45 mouse cellular contexts compared by ENCODE assay signal in the genomic region with DNA sequence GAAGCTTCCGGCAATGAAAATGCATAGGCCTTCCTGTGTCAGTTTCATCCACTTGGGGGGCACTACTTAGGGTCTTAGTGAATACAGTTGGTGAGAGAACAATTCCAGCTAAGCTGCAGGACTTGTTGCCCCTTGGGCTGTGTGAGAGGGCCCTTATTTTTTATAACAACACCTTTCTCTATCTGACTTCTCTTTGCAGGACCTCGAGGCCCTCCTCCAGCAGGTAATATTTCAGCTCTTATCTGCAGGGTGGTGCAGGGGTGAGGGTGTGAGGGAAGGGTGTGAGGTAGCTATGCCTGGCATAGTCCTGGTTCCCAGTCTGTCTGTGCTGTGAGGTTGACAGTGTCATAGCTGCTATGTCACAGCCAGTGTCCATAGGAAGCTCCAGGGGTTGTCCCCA. TPM values are rescaled to one million over a fixed set of nuclear protein-coding genes. Genes with fewer than 3 reads are reported as not detected.
"Had no signal": no experiment of that assay in that cellular context is flagged by ENCODE, and none has a peak within 500 bp of the region (broad histone marks: within the 10 kb centered on the region; RNA-seq: fewer than 3 reads in every experiment).

No protein-coding gene starts in this region.

- H3K36me3 ChIP-seq: heart, embryonic 10.5 days; heart, embryonic 12.5 days; heart, embryonic 13.5 days; heart, embryonic 15.5 days; hindbrain, embryonic 10.5 days; hindbrain, embryonic 12.5 days; hindbrain, embryonic 13.5 days; hindbrain, embryonic 15.5 days; intestine, embryonic 15.5 days; kidney, embryonic 15.5 days had no signal

- H3K4me3 ChIP-seq: heart, embryonic 10.5 days; heart, embryonic 12.5 days; heart, embryonic 13.5 days; heart, embryonic 15.5 days; hindbrain, embryonic 10.5 days; hindbrain, embryonic 12.5 days; hindbrain, embryonic 13.5 days; hindbrain, embryonic 15.5 days; intestine, embryonic 15.5 days; kidney, embryonic 15.5 days; layer of hippocampus, adult 2 months had no signal

- H3K27ac ChIP-seq: heart, embryonic 10.5 days; heart, embryonic 13.5 days; heart, embryonic 15.5 days; hindbrain, embryonic 10.5 days; hindbrain, embryonic 12.5 days; hindbrain, embryonic 13.5 days; hindbrain, embryonic 14.5 days; hindbrain, embryonic 15.5 days; hindbrain, postnatal 0 days; intestine, embryonic 15.5 days; kidney, embryonic 15.5 days; kidney, postnatal 0 days; layer of hippocampus, adult 2 months had no signal

- DNase-seq: heart, postnatal 14 days; heart, postnatal 36 days; heart, postnatal 4 days; kidney, adult 11 months; kidney, adult 18-20 months; kidney, adult 2 months; kidney, adult 8-10 months; kidney, adult 9 months; kidney, postnatal 10 days; kidney, postnatal 14 days; kidney, postnatal 25 days; kidney, postnatal 36 days; kidney, postnatal 4 days; layer of hippocampus, adult 9-11 months; layer of hippocampus, postnatal 36 days had no signal

RNA-seq across cellular contexts. Expression of a gene that starts 19.4 kb away (rescaled TPM):
- polyA plus RNA-seq: heart, embryonic 11.5 days; hindbrain, embryonic 10.5 days; hindbrain, embryonic 11.5 days had no signal

RNA-seq across cellular contexts. Expression of a gene that starts 29.6 kb away (rescaled TPM):
- polyA plus RNA-seq: heart, embryonic 10.5 days; heart, embryonic 11.5 days; heart, embryonic 13.5 days; heart, embryonic 14.5 days; hindbrain, embryonic 11.5 days; hindbrain, embryonic 12.5 days; hindbrain, embryonic 14.5 days; kidney, embryonic 14.5 days had no signal

RNA-seq across cellular contexts. Expression of a gene that starts 57.2 kb away (rescaled TPM):
- total RNA-seq: heart, postnatal 25 days; heart, postnatal 36 days; heart, postnatal 4 days; hematopoietic stem cell, adult 5-6 weeks; layer of hippocampus, adult 18-20 months; layer of hippocampus, adult 2 months; layer of hippocampus, adult 8-10 months; layer of hippocampus, postnatal 10 days; layer of hippocampus, postnatal 14 days; layer of hippocampus, postnatal 25 days; layer of hippocampus, postnatal 36 days; left cerebral cortex, adult 18-20 months had no signal
- polyA plus RNA-seq: heart, embryonic 10.5 days; heart, embryonic 11.5 days; heart, embryonic 12.5 days; heart, embryonic 13.5 days; heart, embryonic 14.5 days; heart, embryonic 15.5 days; heart, postnatal 0 days; hindbrain, embryonic 10.5 days; hindbrain, embryonic 11.5 days; intestine, embryonic 14.5 days; intestine, embryonic 15.5 days; intestine, embryonic 16.5 days; intestine, postnatal 0 days; kidney, embryonic 15.5 days; kidney, postnatal 0 days had no signal
